In genomic region chr10:116199035-116199434, GRCm38 (mm10) we compare ENCODE assay signal across 9 mouse cellular contexts.
DNase-seq lines count a peak whose midpoint lies in the region; ATAC-seq lines count a peak whose summit lies in the region.
"Had no signal": no experiment of that assay in that cellular context is flagged by ENCODE, and none has a peak within 500 bp of the region (broad histone marks: within the 10 kb centered on the region; RNA-seq: fewer than 3 reads in every experiment).

No protein-coding gene starts in this region.

- DNase-seq in cerebellum, postnatal 10 days: peak; percentile 33 to 67
- DNase-seq in cerebellum, adult 11-12 months: no peak
- DNase-seq in liver, embryonic 11.5 days (ENCODE audit: low spot score): no peak
- DNase-seq in liver: no peak
- peak; percentile 36 for DNase-seq in c-Kit-positive CD71-positive TER-119-negative erythroid progenitor cells, embryonic 14.5 days (ENCODE audit: low read depth)
- DNase-seq in layer of hippocampus, postnatal 10 days (ENCODE audit: low spot score in 2 of 2): no peak

- no peak overlapping the region for H3K4me2 ChIP-seq in liver, embryonic 11.5 days
- H3K4me2 ChIP-seq: forebrain, embryonic 15.5 days had no signal

- no peaks in the 10 kb centered on the region for H3K27me3 ChIP-seq in liver, embryonic 11.5 days (replicated peaks; ENCODE audit: control insufficient read depth, insufficient read depth, low read length)
- H3K27me3 ChIP-seq: forebrain, embryonic 15.5 days had no signal

- no peaks in the 10 kb centered on the region for H3K9me3 ChIP-seq in liver, embryonic 11.5 days (ENCODE audit: control insufficient read depth, low read length)
- H3K9me3 ChIP-seq: forebrain, embryonic 15.5 days had no signal

- H3K36me3 ChIP-seq in liver, embryonic 11.5 days (ENCODE audit: control insufficient read depth, insufficient read depth, low read length): no peaks in the 10 kb centered on the region
- H3K36me3 ChIP-seq: forebrain, embryonic 15.5 days had no signal

- no peak overlapping the region for H3K27ac ChIP-seq in liver, embryonic 11.5 days (ENCODE audit: low read depth, low read length)
- H3K27ac ChIP-seq: forebrain, embryonic 15.5 days had no signal

- H3K9ac ChIP-seq in liver, embryonic 11.5 days (ENCODE audit: low read depth, low read length): no peak overlapping the region
- H3K9ac ChIP-seq: forebrain, embryonic 15.5 days had no signal

- no peak overlapping the region for H3K4me3 ChIP-seq in liver, embryonic 11.5 days (ENCODE audit: low read depth, low read length)
- H3K4me3 ChIP-seq: forebrain, embryonic 15.5 days had no signal

- H3K4me1 ChIP-seq in liver, embryonic 11.5 days (replicated peaks; ENCODE audit: control insufficient read depth, insufficient read depth, low read length): no peaks in the 10 kb centered on the region

- 23% methylated on average over 5 of the region's 5 CpGs for WGBS in liver, embryonic 11.5 days

- 0 out of 2 replicates have a peak, but pooled peaks have one; percentile 3 for ATAC-seq in liver, embryonic 11.5 days (replicated peaks; ENCODE audit: low FRiP score)
- 0 out of 2 replicates have a peak, but pooled peaks have one; percentile 41 for ATAC-seq in neutrophil, adult 5-6 weeks (ENCODE audit: extremely low read depth, insufficient number of reproducible peaks, low FRiP score, poor library complexity, severe bottlenecking)
- no peak; the same call in 1 of the 2 replicates for ATAC-seq in frontal cortex, adult (ENCODE audit: low TSS enrichment)
- ATAC-seq: forebrain, embryonic 15.5 days had no signal

Comparison
In these comparisons a context has a peak if more than half of its experiments do, and no peak if none do; other contexts are left out.
1. DNase-seq: peak in cerebellum, postnatal 10 days (2 of 2) and c-Kit-positive CD71-positive TER-119-negative erythroid progenitor cells, embryonic 14.5 days (single experiment); none in cerebellum, adult 11-12 months (single experiment), liver, embryonic 11.5 days (single experiment), liver (single experiment) and layer of hippocampus, postnatal 10 days (0 of 2).